In genomic region chr8:12399421-12400205, GRCm38 (mm10) we compare ENCODE assay signal across 15 mouse cellular contexts. TPM values are rescaled to one million over a fixed set of nuclear protein-coding genes. Genes with fewer than 3 reads are reported as not detected.
A peak's percentile ranks its signal among the peaks of the same experiment; 100 is the strongest.
DNase-seq lines count a peak whose midpoint lies in the region; ATAC-seq lines count a peak whose summit lies in the region.
"Had no signal": no experiment of that assay in that cellular context is flagged by ENCODE, and none has a peak within 500 bp of the region (broad histone marks: within the 10 kb centered on the region; RNA-seq: fewer than 3 reads in every experiment).

No protein-coding gene starts in this region.

- no peak for ATAC-seq in forebrain, embryonic 15.5 days (replicated peaks)
- no peak for ATAC-seq in midbrain, embryonic 11.5 days (ENCODE audit: low FRiP score)
- ATAC-seq in neural tube, embryonic 15.5 days (ENCODE audit: low FRiP score) = no peak
- ATAC-seq: intestine, embryonic 15.5 days had no signal

- peak overlapping the region; percentile 92 for H3K27ac ChIP-seq in forebrain, embryonic 15.5 days (replicated peaks)
- peak overlapping the region; percentile 91 for H3K27ac ChIP-seq in midbrain, embryonic 11.5 days (ENCODE audit: low read depth, low read length)
- peak overlapping the region; percentile 28; the same call in 1 of the 2 replicates for H3K27ac ChIP-seq in neural tube, embryonic 15.5 days (replicated peaks)
- H3K27ac ChIP-seq: heart, embryonic 15.5 days; intestine, embryonic 15.5 days; liver, embryonic 15.5 days had no signal

- peak overlapping the region; percentile 70 for H3K4me2 ChIP-seq in forebrain, embryonic 15.5 days (replicated peaks)
- peak overlapping the region; percentile 83 for H3K4me2 ChIP-seq in midbrain, embryonic 11.5 days
- H3K4me2 ChIP-seq in neural tube, embryonic 15.5 days = peak overlapping the region; percentile 32; the same call in 1 of the 2 replicates
- H3K4me2 ChIP-seq: heart, embryonic 15.5 days; intestine, embryonic 15.5 days; liver, embryonic 15.5 days had no signal

- 4% methylated on average over 5 of the region's 5 CpGs for WGBS in forebrain, embryonic 15.5 days
- 2% methylated on average over 5 of the region's 5 CpGs for WGBS in midbrain, embryonic 11.5 days
- WGBS in neural tube, embryonic 15.5 days = 9% methylated on average over 5 of the region's 5 CpGs

- no peaks in the 10 kb centered on the region for H3K36me3 ChIP-seq in forebrain, embryonic 15.5 days
- H3K36me3 ChIP-seq in midbrain, embryonic 11.5 days (ENCODE audit: control insufficient read depth, insufficient read depth, low read length) = no peaks in the 10 kb centered on the region
- no peaks in the 10 kb centered on the region for H3K36me3 ChIP-seq in neural tube, embryonic 15.5 days
- H3K36me3 ChIP-seq: heart, embryonic 15.5 days; intestine, embryonic 15.5 days; liver, embryonic 15.5 days had no signal

- DNase-seq in heart, adult 11 months = peak; percentile 61
- DNase-seq in heart, postnatal 4 days = no peak
- peak; percentile 96 for DNase-seq in midbrain, embryonic 11.5 days (ENCODE audit: low spot score, missing footprints)
- no peak for DNase-seq in spleen, adult 12 weeks (ENCODE audit: low spot score)
- no peak for DNase-seq in gastrocnemius, postnatal 25 days
- no peak for DNase-seq in frontal cortex, postnatal 36 days (ENCODE audit: low spot score in 2 of 2)
- DNase-seq: cerebellum, adult 9-11 months; gastrocnemius, postnatal 10 days; spleen, adult 18-20 months had no signal

- peaks cover 74% of the 10 kb centered on the region for H3K4me1 ChIP-seq in forebrain, embryonic 15.5 days
- peaks cover 36% of the 10 kb centered on the region for H3K4me1 ChIP-seq in midbrain, embryonic 11.5 days (ENCODE audit: control insufficient read depth, insufficient read depth, low read length)
- H3K4me1 ChIP-seq in neural tube, embryonic 15.5 days = peaks cover 42% of the 10 kb centered on the region
- H3K4me1 ChIP-seq: liver, embryonic 15.5 days had no signal

- H3K9me3 ChIP-seq in forebrain, embryonic 15.5 days = no peaks in the 10 kb centered on the region
- H3K9me3 ChIP-seq in midbrain, embryonic 11.5 days (ENCODE audit: control insufficient read depth, low read length) = no peaks in the 10 kb centered on the region
- H3K9me3 ChIP-seq in neural tube, embryonic 15.5 days (replicated peaks) = no peaks in the 10 kb centered on the region
- H3K9me3 ChIP-seq: heart, embryonic 15.5 days; intestine, embryonic 15.5 days; liver, embryonic 15.5 days; megakaryocyte, embryonic 14.5 days had no signal

- peak overlapping the region; percentile 38 for H3K4me3 ChIP-seq in forebrain, embryonic 15.5 days
- H3K4me3 ChIP-seq in midbrain, embryonic 11.5 days (ENCODE audit: low read depth, low read length) = peak overlapping the region; percentile 93
- no peak overlapping the region; the same call in 1 of the 2 replicates for H3K4me3 ChIP-seq in neural tube, embryonic 15.5 days (replicated peaks)
- H3K4me3 ChIP-seq: heart, embryonic 15.5 days; intestine, embryonic 15.5 days; liver, embryonic 15.5 days; megakaryocyte, embryonic 14.5 days had no signal

- H3K9ac ChIP-seq in forebrain, embryonic 15.5 days (replicated peaks) = peak overlapping the region; percentile 53
- H3K9ac ChIP-seq in midbrain, embryonic 11.5 days (ENCODE audit: low read length) = peak overlapping the region; percentile 85
- no peak overlapping the region for H3K9ac ChIP-seq in neural tube, embryonic 15.5 days (replicated peaks)
- H3K9ac ChIP-seq: heart, embryonic 15.5 days; intestine, embryonic 15.5 days; liver, embryonic 15.5 days had no signal

- no peaks in the 10 kb centered on the region for H3K27me3 ChIP-seq in forebrain, embryonic 15.5 days
- H3K27me3 ChIP-seq in midbrain, embryonic 11.5 days (ENCODE audit: control insufficient read depth, insufficient read depth, low read length) = peaks cover 20% of the 10 kb centered on the region
- peaks cover 84% of the 10 kb centered on the region for H3K27me3 ChIP-seq in neural tube, embryonic 15.5 days (replicated peaks)

RNA-seq across cellular contexts. Expression of gene Sox1, which starts 4.5 kb away (rescaled TPM):
- total RNA-seq in heart, postnatal 4 days (2021) = not detected
- polyA plus RNA-seq in forebrain, embryonic 15.5 days (2015; fragmentation: Nextera tagmentation; extraction: Ambion mirVana) = 6.8 and 7.0 TPM in 2 replicates
- 8.2 and 8.7 TPM in 2 replicates for polyA plus RNA-seq in midbrain, embryonic 11.5 days (2014; fragmentation: Nextera tagmentation; extraction: Ambion mirVana)
- polyA plus RNA-seq in neural tube, embryonic 15.5 days (2015; fragmentation: Nextera tagmentation; extraction: Ambion mirVana) = 0.40 and 0.91 TPM in 2 replicates
- total RNA-seq in gastrocnemius, postnatal 25 days (2021) = not detected
- polyA plus RNA-seq: heart, embryonic 15.5 days; intestine, embryonic 15.5 days; liver, embryonic 15.5 days had no signal

Comparison
In these comparisons a context has a peak if more than half of its experiments do, and no peak if none do; other contexts are left out.
1. DNase-seq: peak in heart, adult 11 months (single experiment) and midbrain, embryonic 11.5 days (single experiment); none in heart, postnatal 4 days (single experiment), spleen, adult 12 weeks (single experiment), gastrocnemius, postnatal 25 days (single experiment) and frontal cortex, postnatal 36 days (0 of 2).
2. H3K27ac ChIP-seq: peak in every context shown above with its lines; median percentile 92 in forebrain, embryonic 15.5 days; 91 in midbrain, embryonic 11.5 days; 28 in neural tube, embryonic 15.5 days.
3. H3K4me2 ChIP-seq: peak in every context shown above with its lines; median percentile 83 in midbrain, embryonic 11.5 days; 70 in forebrain, embryonic 15.5 days; 32 in neural tube, embryonic 15.5 days.